ENCODE assay signal across 18 mouse cellular contexts in the genomic region with DNA sequence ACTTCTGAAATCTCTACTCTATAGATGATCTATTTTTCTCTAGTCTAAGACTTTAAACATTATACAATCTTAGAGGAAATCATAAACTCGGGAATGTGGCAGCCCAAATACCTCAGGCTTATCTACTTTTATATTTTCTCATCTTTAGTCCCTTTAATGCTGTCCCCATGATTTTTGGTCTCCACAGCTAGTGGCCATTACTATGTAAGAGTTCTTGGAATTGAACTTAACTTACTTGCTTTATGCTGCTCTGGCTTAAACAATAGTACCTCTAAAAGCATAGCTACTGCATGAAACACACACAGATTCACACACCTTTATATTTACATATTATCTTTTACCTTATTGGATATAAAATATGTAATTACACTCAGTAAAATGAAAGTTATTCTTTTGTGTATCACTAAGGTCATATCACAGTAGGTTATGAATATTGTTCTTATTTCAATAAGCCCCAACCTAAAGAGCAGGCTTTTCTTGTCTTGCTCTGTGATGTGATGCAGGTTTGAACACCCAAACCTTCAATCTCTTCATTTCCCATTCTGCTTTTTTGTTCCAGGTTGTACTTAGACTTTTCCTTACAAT.
A peak's percentile ranks its signal among the peaks of the same experiment; 100 is the strongest.
DNase-seq lines count a peak whose midpoint lies in the region; ATAC-seq lines count a peak whose summit lies in the region.
"Had no signal": no experiment of that assay in that cellular context is flagged by ENCODE, and none has a peak within 500 bp of the region (broad histone marks: within the 10 kb centered on the region; RNA-seq: fewer than 3 reads in every experiment).

No protein-coding gene starts in this region.

- no peaks in the 10 kb centered on the region for H3K27me3 ChIP-seq in midbrain, embryonic 15.5 days (replicated peaks)
- H3K27me3 ChIP-seq: embryonic facial prominence, embryonic 12.5 days; forebrain, embryonic 13.5 days; forebrain, embryonic 15.5 days had no signal

- intact Hi-C loops in gastrocnemius, postnatal 14 days (cut with DNase I; ENCODE audit: low total_unique reads) = loop anchor here (5.0 kb wide), 2 partner anchors 148 to 233 kb away; no protein-coding TSS in a partner anchor

- WGBS in midbrain, embryonic 15.5 days = 95% methylated on average over 1 of the region's 1 CpGs

- H3K9me3 ChIP-seq in midbrain, embryonic 15.5 days = no peaks in the 10 kb centered on the region
- H3K9me3 ChIP-seq: embryonic facial prominence, embryonic 10.5 days; embryonic facial prominence, embryonic 12.5 days; forebrain, embryonic 13.5 days; forebrain, embryonic 15.5 days had no signal

- H3K4me1 ChIP-seq in midbrain, embryonic 15.5 days = peaks cover 3% of the 10 kb centered on the region; the same call in 1 of the 2 replicates
- H3K4me1 ChIP-seq: embryonic facial prominence, embryonic 10.5 days; embryonic facial prominence, embryonic 12.5 days; forebrain, embryonic 13.5 days; forebrain, embryonic 15.5 days had no signal

- no peak overlapping the region for H3K27ac ChIP-seq in midbrain, embryonic 15.5 days
- H3K27ac ChIP-seq: embryonic facial prominence, embryonic 10.5 days; embryonic facial prominence, embryonic 12.5 days; forebrain, embryonic 13.5 days; forebrain, embryonic 15.5 days had no signal

- no peak overlapping the region for H3K4me3 ChIP-seq in midbrain, embryonic 15.5 days
- H3K4me3 ChIP-seq: embryonic facial prominence, embryonic 10.5 days; embryonic facial prominence, embryonic 12.5 days; forebrain, embryonic 13.5 days; forebrain, embryonic 15.5 days had no signal

- ATAC-seq in midbrain, embryonic 15.5 days (replicated peaks) = no peak
- ATAC-seq: forebrain, embryonic 13.5 days; forebrain, embryonic 15.5 days; forebrain, postnatal 0 days had no signal

- peak; percentile 71 for DNase-seq in 3T3-L1 (ENCODE audit: low read depth, low spot score)
- DNase-seq in c-Kit-positive CD71-negative TER-119-negative erythroid progenitor cells, embryonic 14.5 days (ENCODE audit: low read depth) = peak; percentile 5
- peak; percentile 19 for DNase-seq in forelimb bud, embryonic 11.5 days (ENCODE audit: low read depth, low spot score)
- no peak for DNase-seq in gastrocnemius, postnatal 14 days
- DNase-seq: adrenal gland, adult 8-10 months; adrenal gland, postnatal 14 days; adrenal gland, postnatal 36 days; cerebellum, adult 11-12 months; cerebellum, adult 2 months; cerebellum, adult 9-10 months; cerebellum, postnatal 10 days; cerebellum, postnatal 25 days; forebrain, postnatal 0 days had no signal

- H3K9ac ChIP-seq in midbrain, embryonic 15.5 days = no peak overlapping the region
- H3K9ac ChIP-seq: embryonic facial prominence, embryonic 12.5 days; forebrain, embryonic 13.5 days; forebrain, embryonic 15.5 days; forebrain, postnatal 0 days had no signal

- H3K4me2 ChIP-seq in midbrain, embryonic 15.5 days = no peak overlapping the region
- H3K4me2 ChIP-seq: embryonic facial prominence, embryonic 12.5 days; forebrain, embryonic 13.5 days; forebrain, embryonic 15.5 days had no signal

- no peaks in the 10 kb centered on the region for H3K36me3 ChIP-seq in midbrain, embryonic 15.5 days (replicated peaks)
- H3K36me3 ChIP-seq: embryonic facial prominence, embryonic 10.5 days; embryonic facial prominence, embryonic 12.5 days; forebrain, embryonic 15.5 days had no signal
